Mouse (Mus musculus) heart, adult 11 months (tissue): ENCODE measurements at regions not wholly inside any gene's neighbourhood (a gene's known extent, or its start where the extent isn't known, plus 50 kb on each side); places are given as distances from the start of the nearest gene placed in this dataset.
"Not testable (repeated sequence)": the region's sequence is repeated elsewhere in the genome, so short reads cannot be mapped to it uniquely, and the experiment has no call there.

Source experiments
- DNase-seq: peaks from one replicate; pipeline ENCODE4 v3.0.0; 2022

DNA sequence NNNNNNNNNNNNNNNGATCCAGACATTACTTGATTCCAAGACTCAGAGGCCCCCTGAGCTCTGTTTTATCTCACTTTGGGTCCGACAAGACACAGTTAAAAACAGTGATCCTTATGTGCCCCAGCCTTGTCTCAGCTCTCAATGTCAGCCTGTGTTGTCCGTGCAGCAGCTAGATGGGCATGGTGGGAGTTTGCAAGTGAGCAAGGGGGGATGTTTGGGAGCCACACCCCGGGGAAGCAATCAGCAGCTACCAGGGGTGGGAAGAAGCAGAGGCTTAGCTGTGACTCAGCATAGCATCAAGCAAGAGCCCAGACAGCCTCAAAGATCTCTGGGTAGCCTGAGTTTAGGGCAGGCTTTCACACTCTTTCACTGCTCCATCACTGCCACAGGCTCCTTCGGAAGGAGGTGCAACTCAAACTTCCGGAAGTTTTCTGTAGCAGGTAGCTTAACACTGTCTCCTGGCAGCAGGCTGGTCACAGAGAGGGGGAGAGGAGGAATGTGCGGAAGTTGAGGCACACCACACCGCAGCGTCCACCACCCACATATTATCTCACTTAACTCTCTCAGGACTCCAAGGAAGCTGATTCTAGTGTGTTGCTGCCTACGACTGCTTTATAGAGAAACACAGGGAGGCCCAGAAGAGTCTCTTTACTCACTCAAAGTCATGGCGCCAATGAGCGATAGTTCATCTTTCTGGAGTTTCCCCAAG, 80.2 kb upstream of the Defb33 start:
- peak; percentile 93 for DNase-seq

- DNase-seq: peak; percentile 94
Observed at GRCm38 (mm10) chr8:20813493-20813892, 79.0 kb upstream of the Defb33 start.

- peak; percentile 98 for DNase-seq
Observed at GRCm38 (mm10) chr8:20822434-20822833, 70.0 kb upstream of the Defb33 start.

GRCm38 (mm10) chr8:20823219-20823618, 69.2 kb upstream of the Defb33 start:
- peak; percentile 93 for DNase-seq

- DNase-seq: not testable (repeated sequence)
Observed at GRCm38 (mm10) chr8:20839481-20839880, 53.0 kb upstream of the Defb33 start.
